Mouse (Mus musculus) T-helper 2 cell (primary cell): ENCODE results near the gene Srpk2.
"Not testable (repeated sequence)": the region's sequence is repeated elsewhere in the genome, so short reads cannot be mapped to it uniquely, and the experiment has no call there.

Source experiments
- in situ Hi-C: fragments of 300-600 bp; cut with MboI, MseI; formaldehyde crosslinking; loops from one replicate; pipeline ENCODE4 v1.15.1; 2025; ENCODE audit warnings: high pct_unique_total_duplicates

Srpk2 gene

DNA sequence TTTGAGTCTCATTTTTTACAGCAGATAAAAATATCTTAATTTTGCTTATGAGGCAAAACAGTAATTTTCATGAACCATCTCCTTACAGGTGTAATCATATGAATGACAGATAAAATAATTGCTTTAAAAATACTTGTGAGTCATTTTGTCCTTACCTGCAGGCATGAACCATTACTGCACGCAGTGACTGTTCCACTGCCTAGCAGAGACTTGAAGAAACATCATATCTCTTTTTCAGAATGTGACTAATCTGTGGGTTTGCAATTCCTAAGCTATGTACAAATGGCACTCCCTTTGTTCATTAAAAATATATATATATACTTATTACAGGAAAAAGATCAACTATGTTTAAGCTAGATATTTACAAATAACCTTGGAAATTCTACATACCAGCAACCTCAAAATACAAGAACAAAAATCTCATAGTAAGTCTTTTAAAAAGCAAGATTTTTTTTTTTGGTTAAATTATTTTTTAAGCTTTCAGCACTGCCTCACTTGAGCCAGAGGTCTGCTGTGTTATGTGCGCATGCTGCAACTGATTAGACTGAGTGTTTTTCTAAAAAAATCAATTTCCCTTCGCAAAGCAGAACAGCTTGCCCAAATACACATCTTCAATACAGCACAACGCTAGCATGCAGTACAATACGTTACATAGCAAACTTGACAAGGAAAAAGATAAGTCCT, 68.7 kb downstream of the Srpk2 start:
- in situ Hi-C loops: no loop called here

- in situ Hi-C loops: no loop called here
Measured at GRCm38 (mm10) chr5:23612856-23613255, 71.6 kb downstream of the Srpk2 start.

DNA sequence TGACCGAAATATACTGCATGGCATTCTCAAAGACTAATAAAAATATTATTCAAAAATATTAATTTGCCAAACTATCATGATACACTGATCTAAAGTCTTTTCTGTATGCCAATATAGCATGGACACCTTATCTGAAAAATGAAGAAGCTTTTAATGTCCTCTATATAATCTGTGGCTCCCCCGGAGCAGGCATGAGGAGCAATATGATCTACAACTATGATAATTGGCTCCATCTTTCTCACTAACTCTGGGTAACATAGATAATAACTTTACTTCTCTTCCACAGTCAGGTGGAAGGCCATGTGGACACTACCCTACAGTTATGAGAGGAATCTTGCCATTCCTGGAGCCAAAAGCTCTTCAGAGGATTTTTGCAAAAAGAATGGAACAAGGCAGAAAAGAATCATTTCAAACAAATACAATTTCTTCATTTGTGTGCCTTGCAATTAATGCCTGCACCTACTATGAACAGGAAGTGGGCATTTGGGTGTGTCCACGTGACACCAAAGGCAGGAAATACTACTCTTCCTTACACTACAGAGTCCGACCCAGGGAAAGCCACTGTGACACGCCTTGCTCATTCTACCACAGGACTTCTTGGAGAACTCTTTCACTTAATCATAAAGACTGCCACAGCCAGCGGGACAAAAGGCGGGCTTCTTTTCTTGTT, 80.2 kb downstream of the Srpk2 start:
- in situ Hi-C loops: no loop called here

GRCm38 (mm10) chr5:23599750-23600537, 84.5 kb downstream of the Srpk2 start:
- in situ Hi-C loops: no loop called here

DNA sequence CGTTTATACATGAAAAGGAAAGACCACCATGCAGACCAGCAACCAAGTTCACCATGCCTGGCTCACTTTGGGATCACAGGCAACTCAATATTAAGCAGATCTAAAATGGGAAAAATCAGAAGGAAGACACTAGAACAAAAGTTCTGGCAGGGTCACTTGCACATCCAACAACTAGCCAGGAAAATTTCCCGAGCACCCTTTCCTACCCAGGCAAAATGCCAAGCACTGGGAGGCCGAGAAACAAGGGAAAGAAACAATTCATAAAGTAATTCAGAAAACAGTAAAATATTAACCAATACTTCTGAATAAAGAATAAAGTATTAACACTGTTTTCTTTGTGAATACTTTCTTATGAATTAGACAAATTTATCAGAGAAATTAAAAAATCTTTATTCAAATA, 85.2 kb downstream of the Srpk2 start:
- in situ Hi-C loops: no loop called here

DNA sequence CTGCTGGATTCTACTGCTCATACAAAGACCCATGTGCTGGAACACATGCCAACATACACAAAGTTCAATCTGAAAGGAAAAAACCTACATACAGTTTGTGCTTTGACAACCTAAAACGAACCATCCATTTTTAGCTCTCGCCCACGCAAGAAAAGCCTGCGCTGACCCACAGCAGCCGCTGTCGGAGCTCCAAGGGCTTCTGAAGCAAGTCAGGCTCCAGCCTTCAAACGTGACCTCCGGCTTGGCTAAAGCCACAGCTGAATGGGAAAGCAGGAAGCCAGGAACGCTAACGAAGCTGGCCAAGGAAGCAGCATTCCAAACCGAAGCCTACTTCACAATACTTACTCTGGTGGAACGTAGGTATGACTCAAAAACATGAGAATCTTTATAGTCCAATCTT, 85.9 kb downstream of the Srpk2 start:
- in situ Hi-C loops: no loop called here

GRCm38 (mm10) chr5:23597999-23598398, 86.4 kb downstream of the Srpk2 start:
- in situ Hi-C loops: no loop called here

DNA sequence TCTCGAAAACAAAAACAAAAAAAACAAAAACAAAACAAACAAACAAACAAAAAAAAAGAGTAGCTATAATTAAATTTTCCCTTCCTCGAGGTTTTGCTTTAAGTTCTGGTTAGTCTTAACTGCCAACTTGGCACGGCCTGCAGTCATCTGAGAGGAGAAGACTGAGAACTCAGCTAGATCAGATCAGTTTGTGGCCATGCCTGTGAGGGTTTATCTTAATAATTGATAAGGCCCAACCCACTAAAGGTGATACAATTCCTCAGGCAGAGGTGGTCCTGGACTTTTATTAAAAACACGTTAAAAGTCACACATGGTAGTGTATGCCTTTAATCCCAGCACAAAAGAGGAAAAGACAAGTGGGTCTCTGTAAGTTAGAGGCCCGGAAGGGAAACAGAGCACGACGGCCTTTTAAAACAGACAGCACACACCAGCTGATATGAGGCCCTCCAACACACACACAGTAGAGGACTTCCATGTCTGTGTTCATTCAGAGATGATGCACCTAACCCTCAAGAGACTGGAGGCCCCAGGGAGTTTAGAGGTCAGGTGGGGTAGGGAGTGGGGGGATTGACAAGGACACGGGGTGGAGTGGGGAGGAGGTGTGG, 87.1 kb downstream of the Srpk2 start:
- in situ Hi-C loops: no loop called here

- in situ Hi-C loops: no loop called here
Measured at GRCm38 (mm10) chr5:23596326-23596965, 88.0 kb downstream of the Srpk2 start.

GRCm38 (mm10) chr5:23590298-23590697, 94.1 kb downstream of the Srpk2 start:
- in situ Hi-C loops: not testable (repeated sequence)

DNA sequence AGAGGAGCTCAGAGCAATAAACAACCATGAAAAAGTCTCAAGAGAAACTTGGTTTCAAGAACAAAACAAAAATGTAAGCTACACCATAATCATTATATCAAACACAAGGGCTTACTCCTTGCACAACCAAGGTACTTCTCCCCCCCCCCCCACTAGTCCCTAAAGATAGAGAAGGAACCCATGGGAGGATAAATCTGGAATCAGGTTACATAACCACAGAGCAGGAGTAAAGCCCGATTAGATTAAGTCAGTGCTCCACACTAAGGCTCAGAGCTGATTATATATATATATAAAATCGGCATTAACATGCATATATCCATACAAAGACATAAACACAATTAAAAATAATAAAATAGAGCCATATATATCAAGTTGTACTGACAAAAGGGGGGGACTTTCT, 96.8 kb downstream of the Srpk2 start:
- in situ Hi-C loops: no loop called here

GRCm38 (mm10) chr5:23586531-23587453, 97.6 kb downstream of the Srpk2 start:
- in situ Hi-C loops: no loop called here

DNA sequence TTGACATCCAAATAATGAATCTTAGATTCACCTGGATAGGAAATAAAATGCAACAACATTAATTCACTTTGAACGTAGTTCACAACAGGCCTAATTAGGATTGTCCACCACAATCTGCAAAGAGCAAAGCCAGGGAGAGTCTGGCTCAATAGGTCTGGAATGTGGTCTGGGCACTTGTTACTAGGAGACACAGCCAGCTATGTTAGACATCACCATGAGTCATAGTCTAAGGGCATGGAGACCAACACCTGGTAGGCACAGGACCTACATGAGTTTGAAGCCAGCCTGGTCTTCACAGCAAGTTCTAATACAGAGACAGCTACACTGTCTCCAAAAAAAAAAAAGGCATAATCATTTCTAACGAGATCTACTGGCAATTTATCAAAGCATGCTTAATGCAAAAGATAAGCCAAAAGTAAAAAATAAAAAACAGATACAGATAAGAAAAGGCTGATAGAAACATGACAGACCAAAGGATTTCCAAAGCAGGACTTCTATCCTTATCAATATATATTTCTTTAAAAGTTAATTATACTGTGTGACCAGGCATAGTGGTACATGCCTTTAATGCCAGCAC, 102.8 kb downstream of the Srpk2 start:
- in situ Hi-C loops: no loop called here

GRCm38 (mm10) chr5:23579120-23579880, 105.1 kb downstream of the Srpk2 start:
- in situ Hi-C loops: no loop called here

- in situ Hi-C loops: no loop called here
Measured at GRCm38 (mm10) chr5:23578322-23578957, 106.0 kb downstream of the Srpk2 start.

GRCm38 (mm10) chr5:23577847-23578246, 106.6 kb downstream of the Srpk2 start:
- in situ Hi-C loops: no loop called here

GRCm38 (mm10) chr5:23576336-23577094, 107.9 kb downstream of the Srpk2 start:
- in situ Hi-C loops: no loop called here

DNA sequence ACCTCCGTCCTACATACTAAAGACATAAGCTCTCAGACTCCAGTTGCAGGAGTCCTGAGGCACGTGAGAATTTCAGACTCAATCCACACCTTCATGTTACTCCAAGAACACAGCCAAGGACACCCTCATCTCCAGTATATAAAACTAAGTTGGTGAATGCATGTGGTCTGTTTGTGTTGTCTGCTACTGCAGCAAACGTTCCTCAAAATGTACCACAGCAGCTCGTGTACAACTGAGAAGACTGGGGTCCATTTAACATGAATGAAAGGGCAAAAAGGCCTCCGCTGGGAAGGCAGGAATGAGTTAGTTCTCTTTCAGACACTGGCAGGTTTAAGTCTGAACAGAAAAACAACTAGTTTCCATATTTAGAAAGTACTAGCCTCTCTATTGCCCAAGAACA, 110.5 kb downstream of the Srpk2 start:
- in situ Hi-C loops: no loop called here
